Mouse (Mus musculus) lung, postnatal 0 days (tissue): ENCODE measurements around the gene Phb2. TPM values are rescaled to one million over a fixed set of nuclear protein-coding genes. Genes with fewer than 3 reads are reported as not detected.

Experiments used
- ATAC-seq: fragments of 200-750 bp; cut with Nextera tagmentation; 2 replicates; pipeline ENCODE4 v1.8.0; 2017; ENCODE audit warnings: moderate library complexity
- DNase-seq: peaks from one replicate; pipeline ENCODE4 v3.0.0-alpha.2; 2016; ENCODE audit warnings: low spot score
- H3K27ac ChIP-seq: fragments of 300-500 bp; sonication (generic); 2 replicates; pipeline ENCODE4 v1.5.1; 2014; ENCODE audit warnings: antibody characterized with exemption, mild to moderate bottlenecking, low read length, mixed read lengths
- H3K27me3 ChIP-seq: fragments of 300-500 bp; sonication (generic); replicated peaks from 2 replicates; pipeline ENCODE4 v1.6.1; 2014; ENCODE audit warnings: low read length, mixed read lengths; ENCODE audit not compliant: insufficient read depth
- H3K36me3 ChIP-seq: fragments of 300-500 bp; sonication (generic); 2 replicates; pipeline ENCODE4 v1.6.1; 2014; ENCODE audit warnings: low read length, mixed read lengths; ENCODE audit not compliant: insufficient read depth
- H3K4me1 ChIP-seq: fragments of 300-500 bp; sonication (generic); 2 replicates; pipeline ENCODE4 v1.6.1; 2014; ENCODE audit warnings: antibody characterized with exemption, low read depth, low read length, mixed read lengths; ENCODE audit not compliant: insufficient read depth
- H3K4me2 ChIP-seq: fragments of 300-500 bp; sonication (generic); replicated peaks from 2 replicates; pipeline ENCODE4 v1.6.1; 2014; ENCODE audit warnings: low read depth, mild to moderate bottlenecking, low read length, moderate library complexity, mixed read lengths
- H3K4me3 ChIP-seq: fragments of 300-500 bp; sonication (generic); 2 replicates; pipeline ENCODE4 v1.5.1; 2014; ENCODE audit warnings: low read depth, low read length
- H3K9ac ChIP-seq: fragments of 300-500 bp; sonication (generic); replicated peaks from 2 replicates; pipeline ENCODE4 v1.6.1; 2014; ENCODE audit warnings: low read depth, mild to moderate bottlenecking
- H3K9me3 ChIP-seq: fragments of 300-500 bp; sonication (generic); 2 replicates; pipeline ENCODE4 v1.6.1; 2016; ENCODE audit warnings: low read length, mixed read lengths
- CTCF ChIP-seq: IDR thresholded peaks from 2 replicates; pipeline ENCODE4 v1.5.1; 2016; ENCODE audit warnings: antibody characterized with exemption, mild to moderate bottlenecking
- EP300 ChIP-seq: IDR thresholded peaks from 2 replicates; pipeline ENCODE4 v1.6.1; 2016; ENCODE audit warnings: antibody characterized with exemption, mild to moderate bottlenecking, control low read depth
- WGBS: fragments of 180-500 bp; shearing (Covaris S2); extraction: QIAGEN DNeasy Blood & Tissue Kit; methylation state at CpG from one replicate; pipeline ENCODE4 v1.1.7; 2014; 5-methylcytosine and 5-hydroxymethylcytosine counted together
- polyA plus RNA-seq: library from polyadenylated mRNA; unstranded; fragments of >200 nt; fragmentation: Nextera tagmentation; extraction: Ambion mirVana; gene quantifications from 2 replicates; pipeline ENCODE4 v1.2.1, GENCODE M21; 2015

Phb2 gene
- polyA plus RNA-seq, 1 experiment from 2014 or later, result 169 TPM

DNA sequence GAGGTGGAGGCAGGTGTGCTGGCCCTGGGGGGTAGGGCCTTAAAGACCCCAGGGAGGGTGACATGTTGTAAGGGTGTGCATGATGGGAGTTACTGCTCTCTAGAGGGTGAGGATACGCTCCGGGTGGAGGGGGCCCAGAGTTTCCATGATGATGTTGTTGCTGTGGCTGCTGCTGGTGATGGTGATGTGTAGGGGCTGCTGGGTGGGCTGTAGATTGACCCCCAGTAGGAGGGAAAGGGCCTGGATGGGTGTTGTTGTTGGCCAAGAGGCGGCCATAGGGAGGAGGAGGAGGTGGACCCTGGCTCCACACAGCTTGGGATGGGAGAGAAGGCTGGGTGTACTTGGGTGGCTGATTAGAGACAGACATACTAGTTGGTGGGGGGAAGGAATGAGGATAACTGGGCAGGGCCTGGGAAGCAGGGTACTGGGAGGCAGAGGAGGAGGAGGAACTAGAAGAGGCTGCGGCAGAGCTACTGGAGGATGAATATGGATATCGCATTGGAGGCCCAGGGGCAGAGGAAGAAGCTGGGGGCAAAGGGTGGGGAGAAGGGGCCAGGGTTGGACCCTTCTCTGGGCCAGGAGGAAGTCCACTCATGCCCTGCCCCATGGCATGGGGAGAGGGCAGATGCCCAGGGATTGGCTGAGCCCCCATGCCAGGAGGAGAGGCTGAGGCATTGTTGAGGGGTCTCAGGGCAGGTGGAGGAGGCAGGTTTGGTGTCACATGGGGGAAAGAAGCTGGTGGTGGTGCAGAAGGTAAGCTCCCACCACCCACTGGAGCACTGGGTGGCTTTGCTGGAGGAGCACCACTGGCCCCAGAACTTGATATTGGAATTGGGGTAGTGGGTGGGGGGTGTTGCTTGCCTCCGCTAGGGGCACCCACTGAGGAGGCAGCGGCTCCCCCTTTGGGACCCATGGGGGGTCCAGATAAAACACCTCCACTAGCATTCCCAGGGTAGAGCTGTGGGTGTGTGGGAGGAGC is 34.8 kb downstream of the Phb2 start:
- Histone ChIP-seq H3K36me3 (peaks cover 12% of the 10 kb centered on the region; the same call in 1 of the 2 replicates), H3K4me2 (no peak overlapping the region), H3K4me1 (no peaks in the 10 kb centered on the region), H3K4me3 (no peak overlapping the region), H3K9ac (no peak overlapping the region), H3K27ac (no peak overlapping the region), H3K9me3 (no peaks in the 10 kb centered on the region), H3K27me3 (no peaks in the 10 kb centered on the region)
- ATAC-seq, result no peak
- no peak for TF ChIP-seq EP300
- no peak for TF ChIP-seq CTCF
- DNase-seq, result no peak
- 83% methylated on average over 7 of the region's 7 CpGs for WGBS

DNA sequence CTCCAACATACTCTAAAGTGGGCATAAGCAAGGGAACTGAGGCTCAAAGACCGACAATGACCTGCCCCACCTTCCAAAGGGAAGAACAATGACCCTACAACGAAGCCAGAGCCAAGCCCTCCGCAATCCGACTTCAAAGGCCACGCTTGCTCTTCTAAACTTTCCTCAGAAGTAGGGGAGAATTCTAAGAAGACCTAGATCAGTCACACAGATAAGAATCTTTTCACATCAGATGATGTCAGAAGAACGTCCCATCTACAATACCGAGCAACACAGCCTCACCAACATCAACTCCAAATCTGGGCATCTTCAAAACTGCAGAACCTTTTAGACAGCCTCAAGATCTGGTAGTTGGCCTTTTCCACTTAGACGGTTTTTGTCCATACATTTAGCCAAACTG is 38.3 kb downstream of the Phb2 start:
- Histone ChIP-seq H3K4me1 (no peaks in the 10 kb centered on the region; the same call in 1 of the 2 replicates), H3K9ac (no peak overlapping the region), H3K4me2 (no peak overlapping the region), H3K9me3 (no peaks in the 10 kb centered on the region), H3K4me3 (no peak overlapping the region), H3K27ac (no peak overlapping the region), H3K36me3 (0 out of 2 replicates have a peak, but pooled peaks cover 3% of the 10 kb centered on the region), H3K27me3 (no peaks in the 10 kb centered on the region)
- TF ChIP-seq EP300, result no peak
- no peak for TF ChIP-seq CTCF
- no peak for ATAC-seq
- no peak for DNase-seq
- 74% methylated on average over 8 of the region's 8 CpGs for WGBS

DNA sequence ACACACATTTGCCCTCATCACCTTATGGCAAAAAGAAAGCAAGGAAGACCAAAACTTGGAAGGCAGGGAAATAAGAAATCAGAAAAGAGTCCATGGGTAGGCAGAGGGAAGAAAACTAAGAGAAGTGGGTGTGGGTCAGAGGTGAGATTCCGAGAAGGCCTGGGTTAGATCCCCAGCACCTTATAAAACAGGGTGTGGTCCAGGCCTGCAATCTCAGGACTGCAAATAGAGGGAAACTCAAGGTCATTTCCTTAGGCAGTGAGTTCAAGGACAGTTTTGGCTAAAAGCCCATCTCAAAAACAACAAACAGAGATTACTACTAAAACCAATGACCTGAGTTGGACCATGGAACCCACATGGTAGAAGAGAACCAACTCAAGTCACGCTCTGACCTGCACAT is 41.7 kb downstream of the Phb2 start:
- Histone ChIP-seq H3K9me3 (no peaks in the 10 kb centered on the region), H3K4me3 (no peak overlapping the region), H3K4me2 (no peak overlapping the region), H3K27me3 (no peaks in the 10 kb centered on the region), H3K36me3 (0 out of 2 replicates have a peak, but pooled peaks cover 3% of the 10 kb centered on the region), H3K9ac (no peak overlapping the region), H3K27ac (no peak overlapping the region), H3K4me1 (peaks cover 16% of the 10 kb centered on the region)
- TF ChIP-seq CTCF (no peak), EP300 (no peak)
- DNase-seq (no peak), ATAC-seq (no peak)
- 74% methylated on average over 2 of the region's 2 CpGs for whole genome bisulfite sequencing

DNA sequence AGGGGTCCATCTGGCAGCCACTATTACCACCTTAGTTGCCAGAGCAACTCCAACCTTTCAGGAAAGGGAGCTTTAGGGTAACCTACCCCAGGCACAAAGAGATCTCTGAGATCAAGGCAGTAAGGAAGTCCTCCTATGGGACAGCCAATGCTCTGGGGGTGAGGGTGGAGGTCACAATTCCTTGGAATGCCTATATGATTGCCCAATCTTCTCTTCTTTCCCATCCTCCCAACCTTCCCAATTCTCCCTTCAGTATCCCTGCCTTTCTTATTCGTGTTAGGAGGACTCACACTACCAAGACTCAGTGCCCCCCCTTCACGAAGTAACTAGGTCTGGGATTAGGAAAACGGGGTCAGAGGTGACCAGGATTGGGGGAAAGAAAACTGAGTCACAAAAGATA is 43.2 kb downstream of the Phb2 start:
- no peak for ATAC-seq

DNA sequence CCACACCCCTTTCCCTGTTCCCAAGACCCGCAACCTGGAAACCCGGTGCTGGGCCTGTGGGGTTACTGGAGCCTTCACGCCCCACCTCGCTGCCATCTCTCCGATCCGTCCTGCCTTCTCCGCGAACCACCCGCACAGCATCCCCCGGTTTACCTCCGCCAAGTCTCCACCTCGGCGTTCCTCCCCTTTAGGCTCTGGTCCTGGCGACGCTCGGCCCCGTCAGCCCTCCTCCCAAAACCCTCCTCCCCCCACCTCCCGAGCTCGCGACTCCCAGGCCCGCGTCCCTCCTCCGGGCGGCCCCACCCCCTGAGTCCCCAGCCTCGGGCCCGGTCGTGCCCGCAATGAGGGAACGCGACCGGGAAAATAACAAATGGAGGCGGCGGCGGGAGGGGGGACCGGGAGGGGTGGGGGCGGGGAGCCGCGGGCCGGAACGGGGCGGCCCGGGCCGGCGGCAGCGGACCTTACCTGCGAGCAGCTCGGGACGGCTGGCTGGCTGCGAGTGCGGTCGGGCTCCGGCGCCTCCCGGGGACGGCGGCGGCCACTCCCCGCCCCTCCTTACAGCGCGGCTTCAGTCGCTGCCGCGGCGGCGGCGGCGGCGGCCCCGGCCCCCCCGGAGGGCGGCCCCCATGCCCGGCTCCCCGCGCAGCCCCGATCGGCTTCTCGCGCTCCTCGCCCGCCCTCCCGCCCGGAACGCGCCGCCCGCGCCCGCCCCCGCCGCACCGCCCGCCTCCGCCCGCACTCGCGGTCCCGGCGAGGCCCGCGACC is 43.9 kb downstream of the Phb2 start, which contains the start of the genes Gm45234 and Atn1:
TSS of gene Gm45234 (minus strand) at position 191 of the 765 bp plus-strand sequence.
TSS of gene Atn1 (minus strand) at position 694 of the 765 bp plus-strand sequence.
- Histone ChIP-seq H3K9ac (peak within 1 kb of the TSS; percentile 86), H3K9me3 (no peaks in the 10 kb centered on the region), H3K4me2 (peak within 1 kb of the TSS; percentile 64), H3K4me1 (peaks cover 20% of the 10 kb centered on the region), H3K27ac (peak within 1 kb of the TSS; percentile 97), H3K36me3 (no peaks in the 10 kb centered on the region), H3K4me3 (peak within 1 kb of the TSS; percentile 93), H3K27me3 (no peaks in the 10 kb centered on the region)
- no peak for TF ChIP-seq EP300
- no peak for TF ChIP-seq CTCF
- DNase-seq, result peak; percentile 89
- under 1% methylated on average over 35 of the region's 100 CpGs for WGBS
- ATAC-seq, result peak; percentile 76

More for the DNA sequence above, 43.2 kb downstream of the Phb2 start:
- Histone ChIP-seq H3K9ac (peak overlapping the region; percentile 86), H3K4me3 (peak overlapping the region; percentile 93), H3K4me2 (peak overlapping the region; percentile 64), H3K9me3 (no peaks in the 10 kb centered on the region), H3K4me1 (peaks cover 20% of the 10 kb centered on the region), H3K27me3 (no peaks in the 10 kb centered on the region), H3K36me3 (no peaks in the 10 kb centered on the region), H3K27ac (peak overlapping the region; percentile 97)
- no peak for TF ChIP-seq EP300
- TF ChIP-seq CTCF, result no peak
- 6% methylated on average over 3 of the region's 3 CpGs for WGBS
- peak; percentile 58 for DNase-seq
